Mouse (Mus musculus) mouse trophoblast stem cell (cell line): ENCODE measurements around the gene Cavin3.
"Not testable (repeated sequence)": the region's sequence is repeated elsewhere in the genome, so short reads cannot be mapped to it uniquely, and the experiment has no call there.

Experiments used
- in situ Hi-C, 2 experiments: fragments of 300-500 bp; cut with MseI, MboI; formaldehyde crosslinking; loops; 2 replicates in 1 of 2; 3 replicates in 1 of 2; pipeline ENCODE4 v1.15.1; 2025

The Cavin3 gene

GRCm38 (mm10) chr7:105480561-105481504 lies 1.3 kb downstream of the Cavin3 start:
- in situ Hi-C loops, result no loop called here

GRCm38 (mm10) chr7:105480081-105480480 lies 2.0 kb downstream of the Cavin3 start:
- in situ Hi-C loops, result no loop called here

GRCm38 (mm10) chr7:105479232-105479631 lies 2.9 kb downstream of the Cavin3 start:
- in situ Hi-C loops, result no loop called here

GRCm38 (mm10) chr7:105478344-105478743 lies 3.8 kb downstream of the Cavin3 start:
- in situ Hi-C loops, result no loop called here

GRCm38 (mm10) chr7:105477841-105478240 lies 4.3 kb downstream of the Cavin3 start:
- in situ Hi-C loops, result no loop called here

- in situ Hi-C loops, result no loop called here
These were observed 4.7 kb downstream of the Cavin3 start for GRCm38 (mm10) chr7:105477433-105477700.

GRCm38 (mm10) chr7:105476683-105477432 lies 5.2 kb downstream of the Cavin3 start:
- in situ Hi-C loops, result no loop called here

- in situ Hi-C loops, result no loop called here
These were observed 6.6 kb downstream of the Cavin3 start for GRCm38 (mm10) chr7:105475396-105475949.

GRCm38 (mm10) chr7:105474771-105475315 lies 7.3 kb downstream of the Cavin3 start:
- in situ Hi-C loops, result loop anchor here (5.0 kb wide), 2 partner anchors 58 to 68 kb away; no protein-coding TSS in a partner anchor

- in situ Hi-C loops, result loop anchor here (5.0 kb wide), 2 partner anchors 55 to 65 kb away; no protein-coding TSS in a partner anchor
These were observed 9.5 kb downstream of the Cavin3 start for GRCm38 (mm10) chr7:105472607-105473006.

- in situ Hi-C loops, result not testable (repeated sequence)
These were observed 16.6 kb downstream of the Cavin3 start for GRCm38 (mm10) chr7:105465505-105465904.

- in situ Hi-C loops, result no loop called here
These were observed 23.6 kb downstream of the Cavin3 start for GRCm38 (mm10) chr7:105458546-105458945.

- in situ Hi-C loops, result not testable (repeated sequence)
These were observed 28.8 kb downstream of the Cavin3 start for GRCm38 (mm10) chr7:105453345-105453744.

GRCm38 (mm10) chr7:105445076-105445475 lies 37.0 kb downstream of the Cavin3 start:
- in situ Hi-C loops, result no loop called here

GRCm38 (mm10) chr7:105441426-105441825 lies 40.7 kb downstream of the Cavin3 start:
- in situ Hi-C loops, result no loop called here

- in situ Hi-C loops, result no loop called here
These were observed 43.9 kb downstream of the Cavin3 start for GRCm38 (mm10) chr7:105437979-105438772.

- in situ Hi-C loops, result no loop called here
These were observed 47.3 kb downstream of the Cavin3 start for GRCm38 (mm10) chr7:105434798-105435197.

GRCm38 (mm10) chr7:105433859-105434258 lies 48.2 kb downstream of the Cavin3 start:
- in situ Hi-C loops, result no loop called here

- in situ Hi-C loops, result no loop called here
These were observed 50.0 kb downstream of the Cavin3 start for GRCm38 (mm10) chr7:105432058-105432457.
